Mouse (Mus musculus) embryonic facial prominence, embryonic 13.5 days (tissue): Measurements from ENCODE around the gene Ehd3. TPM values are rescaled to one million over a fixed set of nuclear protein-coding genes. Genes with fewer than 3 reads are reported as not detected.
"Not testable (repeated sequence)": the region's sequence is repeated elsewhere in the genome, so short reads cannot be mapped to it uniquely, and the experiment has no call there.

ENCODE experiments used
- ATAC-seq: fragments of 200-750 bp; cut with Nextera tagmentation; 2 replicates; pipeline ENCODE4 v1.8.0; 2017; ENCODE audit warnings: low read depth; ENCODE audit not compliant: insufficient number of reproducible peaks, insufficient read depth, low FRiP score, low TSS enrichment
- H3K27ac ChIP-seq: fragments of 300-500 bp; sonication (generic); 2 replicates; pipeline ENCODE4 v1.5.1; 2015; ENCODE audit warnings: moderate library complexity, mild to moderate bottlenecking, inconsistent platforms
- H3K27me3 ChIP-seq: fragments of 300-500 bp; sonication (generic); 2 replicates; pipeline ENCODE4 v1.6.1; 2015; ENCODE audit warnings: mild to moderate bottlenecking, inconsistent platforms
- H3K36me3 ChIP-seq: fragments of 300-500 bp; sonication (generic); 2 replicates; pipeline ENCODE4 v1.6.1; 2015; ENCODE audit warnings: mild to moderate bottlenecking, inconsistent platforms
- H3K4me1 ChIP-seq: fragments of 300-500 bp; sonication (generic); 2 replicates; pipeline ENCODE4 v1.6.1; 2015; ENCODE audit warnings: inconsistent platforms
- H3K4me2 ChIP-seq: fragments of 300-500 bp; sonication (generic); 2 replicates; pipeline ENCODE4 v1.6.1; 2015; ENCODE audit warnings: moderate library complexity, mild to moderate bottlenecking, inconsistent platforms
- H3K4me3 ChIP-seq: fragments of 300-500 bp; sonication (generic); 2 replicates; pipeline ENCODE4 v1.5.1; 2015; ENCODE audit warnings: mild to moderate bottlenecking, inconsistent platforms
- H3K9ac ChIP-seq: fragments of 300-500 bp; sonication (generic); 2 replicates; pipeline ENCODE4 v1.6.1; 2015; ENCODE audit warnings: mild to moderate bottlenecking, inconsistent platforms
- H3K9me3 ChIP-seq: fragments of 300-500 bp; sonication (generic); 2 replicates; pipeline ENCODE4 v1.6.1; 2016; ENCODE audit warnings: inconsistent platforms
- WGBS: fragments of 180-500 bp; shearing (Covaris S2); methylation state at CpG from one replicate; pipeline ENCODE4 v1.1.7; 2015; ENCODE audit warnings: mixed read lengths; 5-methylcytosine and 5-hydroxymethylcytosine counted together
- polyA plus RNA-seq: library from polyadenylated mRNA; unstranded; fragments of >200 nt; fragmentation: Nextera tagmentation; extraction: Ambion mirVana; gene quantifications from 2 replicates; pipeline ENCODE4 v1.2.1, GENCODE M21; 2015

The Ehd3 gene
- polyA plus RNA-seq, 1 experiment from 2014 or later: 4.3 TPM

- 58% methylated on average over 1 of the region's 1 CpGs for WGBS
- no peaks in the 10 kb centered on the region for H3K27me3 ChIP-seq
- no peak for ATAC-seq
These were observed 26.6 kb downstream of the Ehd3 start for GRCm38 (mm10) chr17:73830511-73830910.

GRCm38 (mm10) chr17:73831427-73831826, 27.5 kb downstream of the Ehd3 start:
- H3K36me3 ChIP-seq: peaks cover 16% of the 10 kb centered on the region
- H3K27ac ChIP-seq: no peak overlapping the region
- no peaks in the 10 kb centered on the region for H3K27me3 ChIP-seq
- no peaks in the 10 kb centered on the region for H3K9me3 ChIP-seq
- 74% methylated on average over 4 of the region's 4 CpGs for WGBS
- no peak for ATAC-seq
- no peak overlapping the region for H3K4me2 ChIP-seq
- no peak overlapping the region for H3K4me3 ChIP-seq
- no peaks in the 10 kb centered on the region for H3K4me1 ChIP-seq
- no peak overlapping the region for H3K9ac ChIP-seq

More at GRCm38 (mm10) chr17:73830511-73830910, 26.6 kb downstream of the Ehd3 start:
- Histone ChIP-seq H3K4me3 (no peak overlapping the region), H3K9ac (no peak overlapping the region), H3K4me2 (no peak overlapping the region), H3K36me3 (peaks cover 16% of the 10 kb centered on the region), H3K4me1 (no peaks in the 10 kb centered on the region), H3K27ac (no peak overlapping the region), H3K9me3 (no peaks in the 10 kb centered on the region)

GRCm38 (mm10) chr17:73832901-73833300, 29.0 kb downstream of the Ehd3 start:
- H3K9me3 ChIP-seq: no peaks in the 10 kb centered on the region
- no peak overlapping the region for H3K27ac ChIP-seq
- peaks cover 8% of the 10 kb centered on the region; the same call in 1 of the 2 replicates for H3K36me3 ChIP-seq
- H3K9ac ChIP-seq: no peak overlapping the region
- no peak for ATAC-seq
- 87% methylated on average over 1 of the region's 1 CpGs for WGBS
- H3K27me3 ChIP-seq: no peaks in the 10 kb centered on the region
- H3K4me2 ChIP-seq: no peak overlapping the region
- H3K4me3 ChIP-seq: no peak overlapping the region
- no peaks in the 10 kb centered on the region for H3K4me1 ChIP-seq

- Histone ChIP-seq H3K27ac (no peak overlapping the region), H3K4me2 (no peak overlapping the region), H3K27me3 (no peaks in the 10 kb centered on the region), H3K4me1 (no peaks in the 10 kb centered on the region), H3K9me3 (no peaks in the 10 kb centered on the region), H3K9ac (no peak overlapping the region), H3K4me3 (no peak overlapping the region), H3K36me3 (peaks cover 3% of the 10 kb centered on the region; the same call in 1 of the 2 replicates)
- 67% methylated on average over 3 of the region's 3 CpGs for WGBS
- ATAC-seq: no peak
These were observed 29.5 kb downstream of the Ehd3 start for GRCm38 (mm10) chr17:73833474-73833873.

GRCm38 (mm10) chr17:73836601-73837000, 32.7 kb downstream of the Ehd3 start:
- Histone ChIP-seq H3K4me2 (no peak overlapping the region), H3K27ac (no peak overlapping the region), H3K36me3 (no peaks in the 10 kb centered on the region), H3K4me3 (no peak overlapping the region), H3K9ac (no peak overlapping the region), H3K9me3 (no peaks in the 10 kb centered on the region), H3K27me3 (no peaks in the 10 kb centered on the region), H3K4me1 (no peaks in the 10 kb centered on the region)
- no peak for ATAC-seq
- WGBS: 97% methylated on average over 3 of the region's 3 CpGs

GRCm38 (mm10) chr17:73837244-73837643, 33.3 kb downstream of the Ehd3 start:
- Histone ChIP-seq H3K27ac (no peak overlapping the region), H3K36me3 (no peaks in the 10 kb centered on the region), H3K9me3 (no peaks in the 10 kb centered on the region), H3K4me3 (no peak overlapping the region), H3K27me3 (no peaks in the 10 kb centered on the region), H3K9ac (no peak overlapping the region), H3K4me1 (no peaks in the 10 kb centered on the region), H3K4me2 (no peak overlapping the region)
- WGBS: 84% methylated on average over 4 of the region's 4 CpGs
- ATAC-seq: no peak

- Histone ChIP-seq H3K27me3 (no peaks in the 10 kb centered on the region), H3K4me2 (no peak overlapping the region), H3K4me1 (no peaks in the 10 kb centered on the region), H3K36me3 (no peaks in the 10 kb centered on the region), H3K4me3 (no peak overlapping the region), H3K9ac (no peak overlapping the region), H3K27ac (no peak overlapping the region), H3K9me3 (no peaks in the 10 kb centered on the region)
- WGBS: 55% methylated on average over 3 of the region's 3 CpGs
- ATAC-seq: no peak
These were observed 35.3 kb downstream of the Ehd3 start for GRCm38 (mm10) chr17:73839086-73839835.

GRCm38 (mm10) chr17:73839876-73840275, 35.9 kb downstream of the Ehd3 start:
- H3K4me2 ChIP-seq, H3K9ac ChIP-seq, H3K4me3 ChIP-seq, ATAC-seq, H3K36me3 ChIP-seq, H3K27me3 ChIP-seq, H3K9me3 ChIP-seq, H3K27ac ChIP-seq, H3K4me1 ChIP-seq: not testable (repeated sequence)
- WGBS: 49% methylated on average over 1 of the region's 1 CpGs

- H3K27ac ChIP-seq: no peak overlapping the region
- H3K4me3 ChIP-seq: no peak overlapping the region
- H3K9ac ChIP-seq: no peak overlapping the region
- no peaks in the 10 kb centered on the region for H3K9me3 ChIP-seq
- no peaks in the 10 kb centered on the region for H3K27me3 ChIP-seq
- WGBS: 76% methylated on average over 1 of the region's 1 CpGs
- no peak for ATAC-seq
- no peak overlapping the region for H3K4me2 ChIP-seq
- H3K36me3 ChIP-seq: no peaks in the 10 kb centered on the region
- H3K4me1 ChIP-seq: no peaks in the 10 kb centered on the region
These were observed 39.0 kb downstream of the Ehd3 start for GRCm38 (mm10) chr17:73842963-73843362.

GRCm38 (mm10) chr17:73845632-73846031, 41.7 kb downstream of the Ehd3 start:
- no peak for ATAC-seq
- Histone ChIP-seq H3K27ac (no peak overlapping the region), H3K4me3 (no peak overlapping the region), H3K4me1 (no peaks in the 10 kb centered on the region), H3K4me2 (no peak overlapping the region), H3K27me3 (no peaks in the 10 kb centered on the region), H3K9ac (no peak overlapping the region), H3K36me3 (no peaks in the 10 kb centered on the region), H3K9me3 (no peaks in the 10 kb centered on the region)
- WGBS: 69% methylated on average over 3 of the region's 3 CpGs

- Histone ChIP-seq H3K27ac (no peak overlapping the region), H3K36me3 (no peaks in the 10 kb centered on the region), H3K4me2 (no peak overlapping the region), H3K9ac (no peak overlapping the region), H3K9me3 (no peaks in the 10 kb centered on the region), H3K4me3 (no peak overlapping the region), H3K27me3 (no peaks in the 10 kb centered on the region), H3K4me1 (no peaks in the 10 kb centered on the region)
- ATAC-seq: no peak
- 92% methylated on average over 1 of the region's 1 CpGs for WGBS
These were observed 43.5 kb downstream of the Ehd3 start for GRCm38 (mm10) chr17:73847399-73847798.

GRCm38 (mm10) chr17:73853041-73853440, 49.1 kb downstream of the Ehd3 start:
- WGBS: 89% methylated on average over 11 of the region's 11 CpGs
- Histone ChIP-seq H3K4me1 (no peaks in the 10 kb centered on the region), H3K9me3 (0 out of 2 replicates have a peak, but pooled peaks cover 5% of the 10 kb centered on the region), H3K4me2 (no peak overlapping the region), H3K4me3 (no peak overlapping the region), H3K27me3 (no peaks in the 10 kb centered on the region), H3K27ac (no peak overlapping the region), H3K9ac (no peak overlapping the region), H3K36me3 (no peaks in the 10 kb centered on the region)
- ATAC-seq: no peak
